Mouse (Mus musculus) liver, embryonic 12.5 days (tissue): ENCODE results near the gene Gm17018. TPM values are rescaled to one million over a fixed set of nuclear protein-coding genes. Genes with fewer than 3 reads are reported as not detected.

ENCODE experiments used
- ATAC-seq: fragments of 200-750 bp; cut with Nextera tagmentation; 2 replicates; pipeline ENCODE4 v1.8.0; 2017; ENCODE audit warnings: moderate number of reproducible peaks, mild to moderate bottlenecking, moderate library complexity
- H3K27ac ChIP-seq: fragments of 300-500 bp; sonication (generic); 2 replicates; pipeline ENCODE4 v1.5.1; 2016; ENCODE audit warnings: mild to moderate bottlenecking
- H3K27me3 ChIP-seq: fragments of 300-500 bp; sonication (generic); replicated peaks from 2 replicates; pipeline ENCODE4 v1.6.1; 2016; ENCODE audit warnings: mild to moderate bottlenecking, moderate library complexity
- H3K36me3 ChIP-seq: fragments of 300-500 bp; sonication (generic); 2 replicates; pipeline ENCODE4 v1.6.1; 2016; ENCODE audit warnings: mild to moderate bottlenecking, moderate library complexity
- H3K4me1 ChIP-seq: fragments of 300-500 bp; sonication (generic); 2 replicates; pipeline ENCODE4 v1.6.1; 2016
- H3K4me2 ChIP-seq: fragments of 300-500 bp; sonication (generic); 2 replicates; pipeline ENCODE4 v1.6.1; 2016; ENCODE audit warnings: mild to moderate bottlenecking, moderate library complexity
- H3K4me3 ChIP-seq: fragments of 300-500 bp; sonication (generic); 2 replicates; pipeline ENCODE4 v1.5.1; 2016; ENCODE audit warnings: mild to moderate bottlenecking, moderate library complexity
- H3K9ac ChIP-seq: fragments of 300-500 bp; sonication (generic); 2 replicates; pipeline ENCODE4 v1.6.1; 2016; ENCODE audit warnings: mild to moderate bottlenecking, moderate library complexity
- H3K9me3 ChIP-seq: fragments of 300-500 bp; sonication (generic); replicated peaks from 2 replicates; pipeline ENCODE4 v1.6.1; 2016; ENCODE audit warnings: mild to moderate bottlenecking, moderate library complexity
- WGBS: fragments of 180-500 bp; shearing (Covaris S2); methylation state at CpG from one replicate; pipeline ENCODE4 v1.1.7; 2016; ENCODE audit not compliant: insufficient replicate concordance; 5-methylcytosine and 5-hydroxymethylcytosine counted together
- polyA plus RNA-seq: library from polyadenylated mRNA; unstranded; fragments of >200 nt; fragmentation: Nextera tagmentation; extraction: Ambion mirVana; gene quantifications from 2 replicates; pipeline ENCODE4 v1.2.1, GENCODE M21; 2016

Gene Gm17018
- polyA plus RNA-seq, 1 experiment from 2014 or later: 25.5 TPM

DNA sequence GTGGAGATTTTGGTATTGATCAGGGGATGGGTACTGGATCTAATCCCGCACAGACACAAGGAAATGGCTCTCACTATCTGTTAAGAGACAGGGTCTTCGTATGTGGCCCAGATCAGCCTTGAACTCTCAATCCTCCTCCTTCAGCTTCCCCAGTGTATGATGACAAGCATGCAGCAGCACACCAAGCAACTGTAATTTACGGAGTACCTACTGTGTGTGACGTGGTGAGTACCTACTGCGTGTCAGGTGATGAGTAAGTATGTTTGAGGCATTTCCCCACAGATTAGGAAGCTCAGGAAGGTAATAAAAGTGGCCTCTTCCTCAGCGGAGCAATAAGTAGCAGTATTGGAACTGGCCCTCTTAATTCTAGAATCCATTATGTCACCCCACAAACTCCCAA lies 35.1 kb downstream of the Gm17018 start:
- 84% methylated on average over 6 of the region's 6 CpGs for WGBS
- ATAC-seq: no peak
- H3K27ac ChIP-seq: no peak overlapping the region
- H3K9me3 ChIP-seq: no peaks in the 10 kb centered on the region
- no peak overlapping the region for H3K4me2 ChIP-seq
- H3K27me3 ChIP-seq: no peaks in the 10 kb centered on the region
- no peak overlapping the region for H3K4me3 ChIP-seq
- H3K36me3 ChIP-seq: peaks cover 9% of the 10 kb centered on the region
- no peak overlapping the region for H3K9ac ChIP-seq
- peaks cover 20% of the 10 kb centered on the region for H3K4me1 ChIP-seq

DNA sequence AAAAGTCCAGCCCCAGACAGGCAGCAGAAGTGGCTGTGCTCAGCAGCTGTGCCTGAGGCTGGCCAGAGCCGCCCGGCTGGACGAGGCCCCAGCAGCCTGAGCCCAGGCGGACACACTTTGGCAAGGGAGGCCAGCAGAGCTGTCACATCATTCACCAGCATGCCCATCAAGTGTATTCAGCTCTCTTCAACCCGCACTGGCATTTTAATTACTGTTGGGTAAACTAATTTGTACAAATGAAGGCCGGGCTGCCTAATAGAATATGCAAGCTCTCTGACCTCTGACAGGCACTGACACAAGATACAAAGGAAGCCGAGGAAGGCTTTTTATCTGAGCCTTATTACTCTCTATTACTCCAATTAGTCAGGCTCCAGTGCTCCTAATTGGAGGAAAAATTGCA lies 35.6 kb downstream of the Gm17018 start:
- Histone ChIP-seq H3K4me2 (no peak overlapping the region), H3K27me3 (no peaks in the 10 kb centered on the region), H3K27ac (no peak overlapping the region), H3K4me1 (peaks cover 20% of the 10 kb centered on the region), H3K36me3 (peaks cover 9% of the 10 kb centered on the region), H3K9ac (no peak overlapping the region), H3K4me3 (no peak overlapping the region), H3K9me3 (no peaks in the 10 kb centered on the region)
- ATAC-seq: no peak
- WGBS: 85% methylated on average over 7 of the region's 7 CpGs

DNA sequence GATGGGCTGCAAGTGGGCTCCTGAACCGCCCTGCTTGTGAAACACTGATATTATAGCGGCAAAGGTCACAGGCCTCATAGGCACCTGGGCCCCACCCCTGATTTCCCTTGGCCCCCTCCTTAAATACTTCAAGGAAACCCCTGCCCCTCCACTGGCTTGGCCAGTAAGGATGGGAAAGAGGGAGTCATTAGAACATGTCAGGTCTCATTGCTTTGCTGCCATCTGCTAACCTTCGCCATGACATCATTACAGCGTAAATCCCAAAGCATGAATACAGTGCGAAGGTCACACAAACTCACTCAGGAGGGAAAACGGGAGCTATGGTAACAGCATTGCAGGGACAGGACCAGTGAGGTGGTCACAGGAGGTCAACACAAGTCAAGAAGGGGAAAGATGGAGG lies 36.0 kb downstream of the Gm17018 start:
- H3K4me2 ChIP-seq: no peak overlapping the region
- 84% methylated on average over 6 of the region's 6 CpGs for WGBS
- H3K9me3 ChIP-seq: no peaks in the 10 kb centered on the region
- ATAC-seq: no peak
- no peaks in the 10 kb centered on the region for H3K27me3 ChIP-seq
- H3K36me3 ChIP-seq: peaks cover 7% of the 10 kb centered on the region
- H3K9ac ChIP-seq: no peak overlapping the region
- peaks cover 24% of the 10 kb centered on the region for H3K4me1 ChIP-seq
- H3K4me3 ChIP-seq: no peak overlapping the region
- no peak overlapping the region for H3K27ac ChIP-seq

DNA sequence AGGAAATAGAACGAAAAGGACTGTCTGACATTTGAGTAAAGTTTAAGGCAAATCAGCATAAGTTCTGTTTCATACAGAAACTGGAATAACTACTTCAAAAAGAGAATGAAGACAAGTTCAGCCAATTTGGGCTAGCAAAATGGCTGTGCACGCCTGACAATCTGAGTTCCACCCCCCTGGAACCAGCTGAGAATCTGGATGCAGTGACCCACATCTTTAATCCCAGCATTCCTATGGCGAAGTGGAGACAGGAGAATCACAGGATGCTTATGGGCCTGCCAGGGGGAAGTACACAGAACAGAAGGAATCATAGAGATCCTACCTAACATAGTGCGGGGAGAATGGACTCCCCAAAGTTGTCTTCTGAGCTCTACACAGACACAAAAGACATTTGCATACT lies 36.7 kb downstream of the Gm17018 start:
- Histone ChIP-seq H3K9me3 (no peaks in the 10 kb centered on the region), H3K4me3 (no peak overlapping the region), H3K9ac (no peak overlapping the region), H3K4me2 (no peak overlapping the region), H3K27me3 (no peaks in the 10 kb centered on the region), H3K27ac (no peak overlapping the region), H3K4me1 (peaks cover 24% of the 10 kb centered on the region), H3K36me3 (peaks cover 10% of the 10 kb centered on the region; the same call in 1 of the 2 replicates)
- ATAC-seq: no peak
- WGBS: 73% methylated on average over 4 of the region's 4 CpGs

DNA sequence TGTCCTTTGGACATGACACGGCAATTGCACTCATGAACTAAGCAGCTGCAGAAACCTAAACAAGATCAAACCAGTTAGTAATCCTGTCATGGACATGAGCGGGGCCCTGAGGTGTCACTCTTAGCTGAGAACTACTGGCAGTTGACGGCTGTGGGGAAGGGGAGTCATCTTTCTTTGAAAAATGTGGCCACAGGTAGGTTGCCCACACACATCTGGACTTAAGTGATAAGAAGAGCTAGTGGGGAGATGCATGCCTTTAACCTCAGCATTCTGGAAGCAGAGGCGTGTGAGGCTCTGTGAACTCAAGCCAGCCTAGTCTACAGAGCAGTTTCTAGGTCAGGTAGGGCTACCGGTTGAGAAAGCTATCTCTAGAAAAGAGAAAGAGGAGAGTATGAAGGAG lies 42.2 kb downstream of the Gm17018 start:
- Histone ChIP-seq H3K4me1 (peaks cover 54% of the 10 kb centered on the region), H3K9me3 (no peaks in the 10 kb centered on the region), H3K27ac (peak overlapping the region; percentile 82), H3K4me2 (peak overlapping the region; percentile 25), H3K4me3 (no peak overlapping the region), H3K9ac (peak overlapping the region; percentile 49), H3K36me3 (peaks cover 10% of the 10 kb centered on the region; the same call in 1 of the 2 replicates), H3K27me3 (no peaks in the 10 kb centered on the region)
- WGBS: 18% methylated on average over 5 of the region's 5 CpGs
- peak; percentile 91 for ATAC-seq

DNA sequence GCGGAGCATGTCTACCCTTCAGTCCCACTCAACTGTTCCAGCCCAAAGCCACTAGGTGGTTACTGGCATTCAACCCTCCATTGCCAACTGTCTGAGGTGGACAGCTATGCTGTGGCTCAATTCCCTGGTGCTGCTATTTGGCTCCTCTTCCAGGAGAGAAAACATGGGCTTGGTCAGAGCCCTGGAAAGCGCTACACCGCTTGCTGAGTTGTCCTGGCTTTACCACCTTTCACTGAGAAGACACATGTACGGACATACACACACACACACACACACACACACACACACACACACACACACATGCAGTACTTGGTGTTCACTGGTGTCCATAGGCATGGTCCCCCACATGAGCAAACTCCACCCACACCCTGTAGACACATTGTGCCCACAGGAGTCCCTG lies 46.3 kb downstream of the Gm17018 start:
- Histone ChIP-seq H3K9ac (no peak overlapping the region), H3K27me3 (no peaks in the 10 kb centered on the region), H3K4me3 (no peak overlapping the region), H3K9me3 (no peaks in the 10 kb centered on the region), H3K4me2 (no peak overlapping the region), H3K36me3 (peaks cover 5% of the 10 kb centered on the region; the same call in 1 of the 2 replicates), H3K27ac (no peak overlapping the region), H3K4me1 (peaks cover 46% of the 10 kb centered on the region)
- ATAC-seq: no peak
- 96% methylated on average over 4 of the region's 4 CpGs for WGBS

DNA sequence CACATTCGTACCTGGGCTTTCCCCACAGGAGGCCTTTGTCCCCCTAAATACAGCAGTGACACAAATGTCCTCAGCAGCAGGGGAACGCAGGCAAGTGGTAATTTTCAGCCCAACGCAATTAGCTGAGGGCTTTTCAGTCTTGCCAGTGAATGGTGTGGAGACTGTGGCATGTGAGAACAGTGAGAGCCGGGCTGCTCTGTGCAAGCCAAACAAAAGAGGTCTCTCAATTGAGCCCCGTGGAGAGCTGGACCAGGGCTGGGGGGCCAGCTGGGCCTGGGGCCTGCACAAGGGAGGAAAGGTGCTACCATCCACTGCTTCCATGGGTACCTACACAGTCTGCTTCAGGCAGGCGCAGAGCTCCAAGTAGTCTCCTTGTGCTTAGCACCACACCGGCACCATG lies 47.1 kb downstream of the Gm17018 start:
- Histone ChIP-seq H3K36me3 (no peaks in the 10 kb centered on the region), H3K9me3 (no peaks in the 10 kb centered on the region), H3K4me1 (peaks cover 38% of the 10 kb centered on the region), H3K4me2 (no peak overlapping the region), H3K27me3 (no peaks in the 10 kb centered on the region), H3K4me3 (no peak overlapping the region), H3K9ac (no peak overlapping the region), H3K27ac (no peak overlapping the region)
- WGBS: 71% methylated on average over 7 of the region's 7 CpGs
- no peak for ATAC-seq

DNA sequence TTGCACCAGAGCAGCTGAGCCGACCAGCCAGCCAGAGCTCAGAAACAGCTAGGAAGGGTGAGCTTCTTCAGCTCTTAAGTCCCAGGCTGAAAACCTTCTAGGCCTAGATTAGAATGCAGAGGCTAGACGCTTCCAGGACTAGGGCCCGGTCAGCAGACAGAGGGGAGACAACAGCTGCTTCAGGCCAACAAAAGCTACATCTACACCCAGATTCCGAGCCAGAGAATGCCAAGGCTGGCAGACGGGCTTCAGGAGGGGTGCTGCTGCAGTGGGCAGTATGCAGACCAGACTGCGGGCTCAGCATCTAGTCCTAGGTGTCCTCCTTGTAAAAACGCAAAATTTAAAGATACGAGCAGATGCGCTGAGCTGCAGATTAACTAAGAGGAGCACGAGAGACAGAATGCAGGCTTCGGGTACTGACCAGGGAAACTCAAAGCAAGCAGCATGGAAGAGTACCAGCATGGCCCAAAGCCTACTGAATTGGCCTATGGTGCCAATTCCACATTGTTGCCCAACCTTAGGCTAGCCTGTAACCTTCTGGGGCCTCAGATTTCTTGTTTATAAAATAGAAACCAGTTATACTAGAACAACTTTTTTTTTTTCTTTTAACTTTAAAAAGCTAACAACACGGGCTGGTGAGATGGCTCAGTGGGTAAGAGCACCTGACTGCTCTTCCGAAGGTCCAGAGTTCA lies 48.4 kb downstream of the Gm17018 start:
- no peaks in the 10 kb centered on the region for H3K9me3 ChIP-seq
- WGBS: 84% methylated on average over 13 of the region's 13 CpGs
- no peaks in the 10 kb centered on the region for H3K27me3 ChIP-seq
- H3K27ac ChIP-seq: no peak overlapping the region
- ATAC-seq: no peak
- no peak overlapping the region for H3K4me3 ChIP-seq
- H3K36me3 ChIP-seq: no peaks in the 10 kb centered on the region
- H3K9ac ChIP-seq: no peak overlapping the region
- peaks cover 25% of the 10 kb centered on the region for H3K4me1 ChIP-seq
- no peak overlapping the region for H3K4me2 ChIP-seq

DNA sequence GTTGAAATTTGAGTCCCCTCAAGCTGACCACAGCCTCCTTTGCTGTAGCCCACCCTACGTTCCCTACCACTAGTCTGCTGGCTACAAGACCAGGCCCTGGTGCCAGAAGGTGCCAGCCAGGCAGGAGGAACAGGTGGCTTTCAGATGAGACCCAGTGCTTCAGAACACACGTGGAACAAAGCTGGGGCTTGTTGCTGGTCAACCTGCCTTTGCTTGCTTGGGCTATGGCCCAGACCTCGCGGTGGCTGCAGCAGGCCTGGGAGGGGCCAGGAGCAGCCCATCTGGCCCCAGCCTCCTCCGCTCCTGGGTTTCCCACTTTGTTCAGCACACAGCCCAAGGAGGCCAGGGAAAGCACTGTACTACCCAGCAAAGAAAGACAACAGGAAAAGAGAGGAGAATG lies 50.4 kb downstream of the Gm17018 start:
- H3K27ac ChIP-seq: no peak overlapping the region
- H3K4me2 ChIP-seq: no peak overlapping the region
- ATAC-seq: no peak
- H3K9me3 ChIP-seq: no peaks in the 10 kb centered on the region
- no peaks in the 10 kb centered on the region for H3K36me3 ChIP-seq
- H3K4me1 ChIP-seq: peaks cover 15% of the 10 kb centered on the region
- no peak overlapping the region for H3K4me3 ChIP-seq
- no peaks in the 10 kb centered on the region for H3K27me3 ChIP-seq
- 73% methylated on average over 5 of the region's 5 CpGs for WGBS
- no peak overlapping the region for H3K9ac ChIP-seq

DNA sequence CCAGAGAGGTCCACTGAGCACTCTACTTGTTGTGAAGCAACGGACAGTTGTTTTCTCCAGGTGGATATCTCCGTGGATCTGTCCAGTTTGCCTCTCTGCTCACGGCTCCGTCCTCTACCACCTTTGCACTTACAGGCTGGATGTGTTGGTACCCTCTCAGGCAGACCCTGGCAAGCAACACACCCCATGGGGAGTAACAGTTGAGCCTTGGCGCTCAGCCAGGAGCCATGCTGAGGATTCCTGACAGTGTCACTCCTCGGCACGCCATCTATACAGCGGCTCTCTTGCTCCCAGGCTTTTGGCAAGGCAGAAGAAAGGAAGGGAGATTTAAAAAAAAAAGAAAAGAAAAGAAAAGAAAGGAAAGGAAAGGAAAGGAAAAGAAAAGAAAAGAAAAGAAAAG lies 54.0 kb downstream of the Gm17018 start:
- H3K9me3 ChIP-seq: no peaks in the 10 kb centered on the region
- ATAC-seq: no peak
- H3K9ac ChIP-seq: no peak overlapping the region
- WGBS: 85% methylated on average over 8 of the region's 8 CpGs
- no peaks in the 10 kb centered on the region for H3K27me3 ChIP-seq
- H3K4me3 ChIP-seq: no peak overlapping the region
- H3K4me2 ChIP-seq: no peak overlapping the region
- peaks cover 17% of the 10 kb centered on the region for H3K4me1 ChIP-seq
- no peaks in the 10 kb centered on the region for H3K36me3 ChIP-seq
- no peak overlapping the region for H3K27ac ChIP-seq

DNA sequence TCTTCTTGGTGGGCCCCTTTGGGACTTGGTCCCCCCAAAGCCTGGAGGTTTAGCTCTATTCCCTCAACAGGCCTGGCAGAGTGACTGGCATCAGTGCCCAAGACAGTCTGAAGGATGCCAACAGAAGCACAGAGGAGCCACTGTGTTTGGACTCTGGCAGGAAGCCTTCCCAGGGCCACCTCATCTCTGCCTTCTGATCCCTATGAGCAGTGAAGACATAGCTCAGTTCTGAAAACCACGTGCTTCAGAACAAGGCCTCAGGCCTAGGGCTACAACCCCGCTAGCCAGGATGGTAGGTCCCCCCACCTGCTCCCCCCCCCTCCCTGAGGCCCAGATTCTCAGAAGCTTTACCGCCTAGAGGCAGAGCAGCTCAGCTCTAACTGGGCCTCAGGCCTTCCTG lies 54.5 kb downstream of the Gm17018 start:
- Histone ChIP-seq H3K9me3 (no peaks in the 10 kb centered on the region), H3K27ac (no peak overlapping the region), H3K27me3 (no peaks in the 10 kb centered on the region), H3K4me1 (peaks cover 17% of the 10 kb centered on the region), H3K4me2 (no peak overlapping the region), H3K36me3 (no peaks in the 10 kb centered on the region), H3K4me3 (no peak overlapping the region), H3K9ac (no peak overlapping the region)
- ATAC-seq: peak; percentile 18; the same call in 1 of the 2 replicates
- WGBS: 69% methylated on average over 3 of the region's 3 CpGs

DNA sequence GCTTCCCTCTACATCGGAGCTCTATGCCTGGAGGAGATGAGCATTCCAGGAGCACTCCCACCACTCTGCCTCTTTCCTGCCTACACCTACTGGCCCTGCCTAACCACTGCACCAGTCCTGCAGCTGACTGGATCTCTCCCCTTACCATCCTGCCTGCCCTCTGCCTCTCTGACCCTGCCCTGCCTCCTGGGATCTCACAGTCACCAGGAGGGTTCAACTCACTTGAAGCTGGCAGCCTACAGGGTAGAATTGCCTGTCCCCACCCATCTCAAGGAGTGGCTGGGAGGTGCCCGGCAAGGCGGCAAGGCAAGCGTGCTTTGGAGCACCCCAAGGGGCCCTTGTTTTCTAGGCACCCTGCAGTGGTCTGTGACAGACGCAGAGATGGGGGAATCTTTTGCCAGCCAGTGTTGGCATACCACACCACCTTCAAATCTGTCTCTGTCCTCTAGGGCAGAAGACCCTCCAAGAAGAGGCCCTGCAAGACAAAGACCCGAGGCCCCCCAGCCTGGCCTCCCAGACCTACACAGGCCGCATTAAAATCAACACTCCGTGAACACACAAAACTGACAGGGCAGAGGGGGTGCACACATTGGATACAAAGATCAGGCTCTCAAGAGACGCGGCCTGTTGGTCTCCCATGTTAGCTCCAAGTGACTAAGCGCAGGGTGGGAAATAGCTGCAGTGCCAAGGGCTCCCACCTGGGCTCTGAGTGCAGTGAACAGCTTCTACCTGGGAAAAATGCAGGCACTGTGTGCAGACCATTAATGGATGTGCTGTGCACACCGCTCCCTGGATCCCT lies 55.2 kb downstream of the Gm17018 start:
- H3K27me3 ChIP-seq: no peaks in the 10 kb centered on the region
- H3K27ac ChIP-seq: no peak overlapping the region
- no peaks in the 10 kb centered on the region for H3K9me3 ChIP-seq
- ATAC-seq: peak; percentile 76
- peaks cover 17% of the 10 kb centered on the region for H3K4me1 ChIP-seq
- no peak overlapping the region for H3K9ac ChIP-seq
- WGBS: 80% methylated on average over 12 of the region's 12 CpGs
- H3K36me3 ChIP-seq: no peaks in the 10 kb centered on the region
- H3K4me2 ChIP-seq: no peak overlapping the region
- no peak overlapping the region for H3K4me3 ChIP-seq
